Mouse (Mus musculus): ENCODE data around the gene Gtpbp1.

The Gtpbp1 gene

DNA sequence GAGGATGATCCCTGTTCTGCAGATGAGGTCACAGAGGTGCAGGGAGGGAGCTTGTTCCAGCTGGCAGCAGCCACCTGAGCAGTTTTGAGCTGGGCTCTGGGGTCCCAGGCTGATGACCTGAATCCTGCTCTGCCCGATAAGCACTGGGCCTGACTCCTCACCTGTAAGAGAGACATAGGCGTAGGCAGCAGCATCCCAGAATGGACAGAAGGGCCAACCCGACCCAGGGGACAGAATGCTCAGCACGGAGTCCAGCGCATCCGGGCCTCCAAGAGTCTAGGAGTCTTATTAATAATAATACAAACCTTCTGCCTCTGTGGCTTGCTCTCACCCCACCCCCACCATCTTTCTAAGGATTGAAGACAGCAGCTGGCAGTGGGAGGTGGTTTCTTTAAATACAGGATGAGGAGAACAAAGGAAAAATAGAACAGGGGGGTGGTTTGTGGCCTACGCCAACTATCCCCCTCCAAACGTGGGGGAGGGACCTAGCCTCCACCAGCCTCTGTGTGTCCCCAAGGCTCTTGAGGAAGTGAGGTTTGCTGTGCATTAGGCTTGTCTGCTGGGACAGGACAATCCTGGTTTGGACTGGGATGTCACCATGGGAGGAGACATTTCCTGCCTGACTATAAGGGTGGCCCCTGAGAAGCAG is 65.5 kb downstream of the Gtpbp1 start:
- no peak for DNase-seq

DNA sequence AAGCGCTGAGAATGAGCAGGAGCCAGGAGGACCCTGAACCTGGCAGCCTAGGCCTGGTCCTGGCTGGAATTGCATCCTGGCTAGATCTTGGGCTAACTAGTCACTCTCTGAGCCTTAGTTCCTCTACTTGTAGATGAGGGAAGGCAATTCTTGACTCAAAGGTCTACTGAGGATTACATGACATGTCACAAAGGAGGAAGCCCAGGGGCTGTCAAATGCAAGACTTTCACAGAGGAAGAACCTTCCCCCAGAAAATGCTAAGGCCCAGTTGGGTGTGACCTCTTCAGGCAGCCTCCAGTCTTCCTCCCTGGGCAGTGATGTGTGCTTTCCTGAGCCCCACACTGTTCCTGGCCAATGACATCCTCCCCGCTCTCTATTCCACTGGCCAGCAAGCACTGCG is 66.5 kb downstream of the Gtpbp1 start:
- no peak for DNase-seq

DNA sequence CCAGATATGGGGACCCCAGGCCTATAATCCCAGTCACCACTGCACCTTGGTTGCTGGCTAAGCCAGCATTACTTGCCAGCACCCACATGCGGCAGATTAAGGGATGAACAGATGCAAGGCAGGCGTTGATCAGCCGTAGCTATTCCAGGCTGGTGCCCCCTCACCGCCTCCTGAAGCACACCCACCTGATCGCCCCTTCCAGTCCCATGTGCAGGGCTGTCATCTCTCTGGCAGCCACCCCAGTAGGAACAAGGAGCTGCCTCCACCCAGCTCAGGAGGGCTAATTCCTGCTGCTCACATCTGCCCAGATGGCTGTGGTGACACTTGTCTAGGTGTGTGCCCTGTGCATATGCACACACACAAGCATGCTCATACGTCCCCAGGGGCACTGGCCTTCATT is 70.3 kb downstream of the Gtpbp1 start:
- no peak for DNase-seq

DNA sequence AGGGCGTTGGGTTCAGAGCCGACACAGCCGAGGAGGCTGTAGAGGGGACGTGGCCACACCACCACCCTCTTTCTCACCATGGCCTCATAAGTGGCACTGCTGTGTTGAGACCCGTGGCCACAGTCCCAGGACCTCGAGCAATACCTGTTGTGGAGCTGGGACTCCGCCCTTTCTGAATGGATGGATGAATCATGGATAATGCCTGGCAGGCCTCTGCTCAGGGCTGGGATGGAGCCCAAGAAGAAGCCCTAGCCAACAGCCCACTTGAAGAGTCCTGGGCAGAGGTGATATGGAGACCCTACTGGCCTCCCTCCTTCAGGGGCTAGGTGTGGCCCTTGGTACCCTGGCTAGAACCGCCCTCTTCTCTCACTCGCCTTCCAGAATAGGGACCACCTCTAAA is 72.4 kb downstream of the Gtpbp1 start:
- no peak for DNase-seq

DNA sequence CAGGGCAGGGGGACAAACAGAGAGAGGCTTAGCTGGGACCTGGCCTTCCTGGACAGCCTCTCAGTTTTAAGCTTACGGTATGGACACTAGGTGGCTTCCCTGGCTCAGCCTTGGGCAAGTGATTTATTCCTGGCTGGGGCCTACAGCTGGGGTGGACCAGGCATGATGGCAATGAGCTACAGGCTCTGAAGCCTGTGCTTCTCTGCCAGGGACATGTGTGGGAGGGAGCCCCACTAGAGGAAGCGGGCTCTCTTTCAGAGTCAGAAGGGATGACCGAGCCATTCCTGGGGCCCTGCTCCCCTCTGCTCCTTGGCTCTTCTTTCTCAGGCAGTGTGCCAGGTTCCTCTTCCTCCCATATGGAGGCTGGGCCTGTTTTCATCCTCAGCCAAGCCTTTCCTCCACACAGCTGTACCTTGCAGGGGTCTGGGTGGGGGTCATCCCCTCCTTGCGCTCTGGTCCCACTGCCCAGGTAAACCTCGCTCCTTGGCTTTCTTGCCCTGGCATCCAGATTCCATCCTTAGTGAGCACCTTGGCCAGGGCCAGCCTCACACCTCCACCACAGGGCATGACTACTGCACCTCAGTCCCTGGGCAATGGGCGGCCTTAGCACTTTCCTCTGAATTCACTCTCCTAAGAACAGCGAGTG is 73.1 kb downstream of the Gtpbp1 start:
- no peak for DNase-seq

DNA sequence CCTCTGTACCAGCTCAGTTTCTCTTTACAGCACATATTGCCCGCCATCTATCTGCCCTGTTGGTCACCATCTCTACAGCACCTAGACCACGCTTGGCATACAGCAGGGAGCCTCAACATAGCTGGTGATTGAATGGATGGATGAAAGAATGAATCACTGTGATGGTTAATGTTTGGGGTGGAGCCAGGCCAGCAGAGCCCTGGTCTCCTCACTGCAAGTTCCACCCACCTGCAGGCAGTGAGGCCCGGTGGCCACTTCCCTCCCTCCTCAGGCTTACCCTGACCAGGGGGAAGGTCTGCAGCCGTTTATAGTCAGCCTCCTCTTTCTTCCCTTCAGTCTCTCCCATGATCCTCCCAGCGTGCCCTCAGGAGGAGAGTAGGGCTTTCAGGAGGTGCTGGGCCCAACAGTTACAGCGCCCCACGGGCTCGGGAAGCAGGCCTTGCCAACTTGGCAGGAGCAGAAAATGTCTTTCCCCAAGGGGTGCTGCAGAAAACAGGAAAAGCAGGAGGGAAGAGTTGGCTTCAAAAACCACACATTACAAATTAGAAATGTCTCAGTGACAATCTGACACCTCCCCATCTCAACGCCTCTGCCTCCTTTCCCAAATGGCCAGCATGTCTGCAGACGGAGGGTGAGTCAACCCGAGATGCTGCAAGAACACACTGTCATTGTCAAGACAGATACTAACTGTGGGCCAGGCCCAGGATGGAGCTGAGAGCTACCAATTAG is 74.1 kb downstream of the Gtpbp1 start:
- no peak for DNase-seq

DNA sequence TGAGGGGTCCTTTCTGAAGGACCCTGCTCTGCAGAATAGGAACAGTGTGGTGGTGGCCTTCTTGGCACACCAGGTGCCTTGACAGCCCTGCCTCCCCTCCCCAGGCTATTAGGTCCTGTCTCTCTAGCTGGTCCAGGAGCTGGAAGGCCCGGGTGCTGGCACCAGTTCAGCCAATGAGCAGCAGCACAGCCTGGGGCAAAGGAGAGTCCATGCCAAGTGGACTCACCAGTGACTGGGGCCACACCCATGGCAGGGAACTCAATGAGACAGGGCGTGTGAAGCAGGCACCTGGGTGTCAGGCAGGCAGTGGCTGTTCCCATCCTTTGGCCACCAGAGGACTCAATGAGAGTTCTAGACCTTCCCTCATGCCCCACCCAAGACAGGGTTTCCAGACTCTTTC is 74.7 kb downstream of the Gtpbp1 start:
- DNase-seq = peak; percentile 75

DNA sequence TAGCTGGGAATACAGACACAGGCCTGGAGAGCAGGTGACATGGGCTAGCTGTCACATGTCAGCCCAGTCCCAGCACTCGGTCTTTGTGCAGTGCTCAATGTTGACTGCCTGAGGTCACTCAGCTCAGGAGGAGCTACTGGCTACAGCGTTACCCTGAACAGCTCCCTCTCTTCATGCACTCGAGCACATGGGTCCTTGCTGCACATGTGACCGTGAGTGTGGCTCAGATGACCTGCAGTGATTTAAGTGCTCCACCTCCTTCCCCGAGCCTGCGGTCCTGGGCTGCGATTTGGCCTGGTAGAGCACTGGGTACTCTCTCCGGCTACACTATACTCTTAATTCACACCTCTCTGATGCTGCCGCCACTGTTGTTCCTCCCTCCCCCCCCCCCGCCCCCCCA is 75.5 kb downstream of the Gtpbp1 start:
- DNase-seq = no peak

DNA sequence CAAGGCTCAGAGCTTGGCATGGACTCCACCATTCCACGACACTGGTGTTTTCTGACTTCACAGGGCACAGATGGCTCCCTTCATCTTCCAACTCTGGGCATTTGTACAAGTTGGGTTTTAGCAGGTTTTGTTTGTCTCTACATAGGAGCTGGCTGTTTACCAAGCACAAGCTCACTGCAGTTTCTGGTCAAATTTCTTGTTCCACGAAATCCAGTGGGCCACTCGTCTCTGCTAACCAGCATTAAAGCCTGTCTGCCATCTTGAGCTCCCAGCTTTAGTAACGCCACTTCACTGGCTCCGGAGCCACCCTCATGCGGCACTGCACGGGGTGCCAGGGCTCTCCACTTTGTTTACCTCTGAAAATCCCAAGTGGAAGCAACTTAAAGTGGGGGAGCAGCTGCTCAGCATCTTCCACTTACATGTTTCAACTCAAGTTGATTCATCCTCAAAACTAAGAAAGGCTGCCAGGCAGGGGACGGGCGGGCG is 76.0 kb downstream of the Gtpbp1 start:
- DNase-seq = no peak

DNA sequence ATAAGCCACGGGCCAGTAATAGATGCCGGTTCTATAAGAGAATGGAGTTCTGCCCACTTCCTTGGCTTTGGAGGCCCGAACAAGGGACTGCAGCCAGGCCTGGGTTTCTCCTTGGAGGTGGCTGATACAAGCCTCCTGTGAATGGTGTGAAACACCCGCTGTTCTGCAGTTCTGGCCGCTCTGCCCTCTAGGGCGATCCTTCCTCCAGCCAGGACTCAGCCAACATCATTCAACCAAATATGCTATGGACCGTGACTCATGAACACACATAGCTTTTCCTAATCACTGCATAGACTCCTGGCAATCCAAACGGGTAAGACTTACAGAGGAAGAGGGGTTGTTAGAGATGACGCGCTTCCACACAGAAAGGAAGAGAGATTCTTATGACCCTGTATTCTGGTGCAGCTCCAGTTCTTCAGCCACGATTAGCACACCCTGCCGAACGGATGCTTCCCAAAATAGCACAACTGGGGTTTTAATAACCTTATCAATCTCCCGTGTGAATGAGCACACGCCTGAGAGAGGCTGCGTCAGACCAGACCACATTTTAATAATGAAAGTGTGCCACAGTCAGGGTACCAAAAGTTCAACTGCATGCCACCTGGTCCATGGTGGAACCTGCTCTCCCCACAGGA is 76.8 kb downstream of the Gtpbp1 start:
- no peak for DNase-seq

DNA sequence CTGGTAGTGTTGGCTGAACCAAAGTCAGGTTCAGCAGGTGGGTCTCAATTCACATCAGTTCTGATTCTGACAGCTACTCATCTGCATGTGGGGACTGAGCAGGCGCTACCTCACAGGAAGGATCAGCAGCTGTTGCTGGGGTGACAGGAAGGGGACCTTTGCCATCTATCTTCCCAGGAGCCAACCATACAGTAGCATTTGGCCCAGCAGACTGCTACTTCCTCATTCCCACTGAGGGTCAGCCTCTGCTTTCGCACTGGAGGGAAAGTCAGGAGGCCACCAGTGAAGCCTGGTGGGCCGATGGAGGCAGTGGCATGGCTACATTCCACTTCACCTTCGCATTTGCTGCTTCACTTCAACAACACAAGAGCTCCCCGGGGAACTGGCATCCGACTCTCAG is 77.7 kb downstream of the Gtpbp1 start:
- no peak for DNase-seq

DNA sequence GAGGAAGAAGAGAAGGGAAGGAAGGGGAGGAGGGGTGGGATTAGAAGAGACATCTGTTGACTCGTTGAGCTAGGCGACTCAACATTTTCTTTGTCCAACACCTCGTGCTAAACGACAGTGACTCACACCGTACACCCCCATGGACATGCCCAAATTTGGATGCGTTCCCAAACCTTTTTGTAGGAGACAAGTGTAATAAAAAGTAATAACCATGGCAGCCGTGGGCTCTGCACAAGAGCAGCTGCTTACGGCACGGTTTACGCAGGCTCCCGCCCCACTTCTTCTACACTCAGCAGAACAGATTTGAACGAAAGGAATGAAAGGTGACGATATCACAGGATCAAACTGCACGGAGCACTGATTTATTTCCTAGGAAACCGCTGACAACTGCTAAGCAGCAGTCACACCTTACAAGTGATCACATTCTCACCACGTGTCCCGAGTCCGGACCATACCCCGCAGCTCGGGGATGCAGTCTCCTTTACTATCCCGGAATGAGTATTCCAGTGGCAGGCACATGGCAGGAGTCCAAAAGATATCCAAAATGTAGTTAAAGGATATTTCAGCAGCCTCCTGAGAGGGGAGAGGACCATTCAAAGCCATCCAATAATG is 80.1 kb downstream of the Gtpbp1 start:
- no peak for DNase-seq
